Mouse (Mus musculus): ENCODE data around the gene Sdccag8.

The Sdccag8 gene

GRCm38 (mm10) chr1:177012774-177013173, 198.3 kb downstream of the Sdccag8 start:
- no peak for DNase-seq (ENCODE audit: low spot score)

- no peak for DNase-seq (ENCODE audit: low spot score)
Measured at GRCm38 (mm10) chr1:177013313-177013712, 198.9 kb downstream of the Sdccag8 start.

GRCm38 (mm10) chr1:177013776-177014175, 199.3 kb downstream of the Sdccag8 start:
- no peak for DNase-seq (ENCODE audit: low spot score)

DNA sequence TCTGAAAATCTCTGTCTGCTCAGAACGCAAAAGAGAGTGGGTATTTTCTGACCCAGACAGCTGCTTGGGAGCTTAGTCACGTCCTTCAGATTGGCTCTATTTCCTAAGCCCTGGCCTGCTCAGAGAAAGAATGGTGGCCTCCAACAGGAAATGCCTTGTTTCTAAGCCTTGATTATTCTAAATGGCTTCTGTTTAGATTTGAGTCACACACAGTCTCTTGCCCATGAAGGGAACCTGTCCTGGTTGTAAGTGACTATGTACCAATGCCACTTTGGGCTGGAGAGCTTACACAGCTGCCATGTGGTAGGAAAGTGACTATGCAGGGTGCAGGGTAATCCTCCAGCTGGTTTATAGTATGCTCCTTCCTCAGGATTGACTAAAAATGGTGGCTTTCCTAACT, 199.9 kb downstream of the Sdccag8 start:
- no peak for DNase-seq (ENCODE audit: low spot score)

- DNase-seq (ENCODE audit: low spot score) = no peak
Measured at GRCm38 (mm10) chr1:177014921-177015439, 200.5 kb downstream of the Sdccag8 start.

DNA sequence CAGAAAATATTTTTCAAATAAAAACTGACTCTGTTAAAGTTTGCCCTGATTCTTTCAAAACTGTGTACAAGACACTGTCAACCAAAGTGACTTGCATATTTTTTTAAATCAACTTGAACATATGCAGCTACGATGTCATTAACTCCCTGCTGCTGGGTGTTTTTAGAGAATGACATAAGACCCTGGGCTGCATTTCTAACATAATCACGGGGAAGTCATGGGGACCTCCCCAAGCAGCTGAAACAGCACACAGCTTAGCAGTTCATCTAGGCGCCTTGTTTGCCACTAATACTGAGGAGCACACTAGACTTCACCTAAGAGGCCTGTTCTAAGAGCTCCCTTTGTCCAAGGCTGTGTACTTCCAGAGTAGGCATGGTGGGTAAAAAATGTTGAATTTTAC, 201.5 kb downstream of the Sdccag8 start:
- no peak for DNase-seq (ENCODE audit: low spot score)

DNA sequence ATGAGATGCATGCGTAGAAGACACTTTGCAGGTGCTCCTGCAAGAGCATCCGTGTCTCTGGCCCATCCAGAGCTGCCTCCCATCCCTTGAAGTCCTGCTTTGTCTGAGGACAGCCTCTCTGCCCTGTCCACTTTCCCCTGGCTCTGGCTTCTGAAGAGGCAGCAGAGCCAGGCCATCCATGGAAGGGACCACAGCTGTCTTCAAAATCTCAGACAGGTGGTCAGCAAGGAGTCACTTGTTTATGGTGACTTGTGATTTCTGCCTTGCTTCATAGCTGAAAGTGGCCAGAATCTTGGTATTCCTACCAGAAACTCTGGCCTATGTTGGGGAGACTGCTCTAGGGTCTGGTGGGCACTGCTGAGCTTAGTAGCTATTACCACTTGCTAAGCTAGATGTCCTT, 202.3 kb downstream of the Sdccag8 start:
- DNase-seq (ENCODE audit: low spot score) = no peak

DNA sequence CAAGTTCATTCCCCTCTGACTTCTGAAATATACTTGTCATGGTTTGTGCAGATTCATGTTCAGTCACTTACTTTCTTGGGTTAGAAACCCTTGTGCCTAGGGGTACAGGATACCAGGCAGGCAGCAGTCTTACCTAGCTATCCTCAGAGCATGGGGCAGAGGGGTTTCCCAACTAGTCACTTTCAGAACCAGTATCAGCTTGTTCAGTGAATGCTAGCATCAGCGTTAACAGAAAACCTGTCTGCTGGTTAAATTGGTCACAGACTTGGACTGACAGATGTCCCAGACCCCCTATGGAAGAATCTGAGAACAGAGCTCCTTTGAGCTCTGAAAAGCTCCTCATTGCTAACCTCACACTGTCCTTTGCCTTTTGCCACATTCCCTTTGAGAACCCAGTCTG, 204.3 kb downstream of the Sdccag8 start:
- no peak for DNase-seq (ENCODE audit: low spot score)

DNA sequence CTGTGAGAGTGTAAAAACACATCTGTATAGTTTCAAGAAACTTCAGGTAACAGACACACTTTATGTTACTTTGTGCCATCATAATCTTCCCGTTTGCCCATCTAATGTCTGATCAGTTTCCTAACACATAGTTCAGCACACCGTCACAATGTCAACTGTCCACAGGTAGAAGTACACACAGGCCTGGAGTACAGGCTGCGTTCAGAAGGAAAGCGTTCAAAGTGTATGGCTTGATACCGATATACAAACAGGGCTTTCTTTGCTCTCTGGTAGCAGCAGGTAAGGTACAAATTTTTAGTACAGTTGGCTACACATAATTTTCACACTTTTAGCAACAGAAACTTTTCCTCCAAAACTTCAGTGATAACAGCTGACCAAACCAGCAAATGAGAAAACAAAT, 205.2 kb downstream of the Sdccag8 start:
- no peak for DNase-seq (ENCODE audit: low spot score)

GRCm38 (mm10) chr1:177022751-177023150, 208.3 kb downstream of the Sdccag8 start:
- no peak for DNase-seq (ENCODE audit: low spot score)

DNA sequence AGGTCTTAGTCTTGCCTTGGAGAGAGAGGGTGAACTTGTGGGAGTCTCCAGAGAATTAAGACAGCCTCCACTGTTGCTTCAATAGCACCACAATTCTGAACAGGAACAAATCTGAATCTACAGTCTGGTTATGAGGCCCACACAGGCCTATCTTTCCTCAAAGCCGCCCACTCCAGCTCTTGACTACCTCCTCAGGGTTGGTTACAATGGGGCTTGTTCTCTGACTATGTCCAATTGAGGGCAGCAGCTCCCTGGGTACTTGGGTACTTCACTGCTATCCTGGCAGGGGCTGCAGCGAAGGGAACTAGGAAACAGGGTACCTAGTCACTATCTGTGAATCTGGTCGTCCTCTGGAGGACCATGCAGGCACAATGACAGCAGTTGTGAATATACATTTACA, 213.2 kb downstream of the Sdccag8 start:
- DNase-seq (ENCODE audit: low spot score) = no peak

DNA sequence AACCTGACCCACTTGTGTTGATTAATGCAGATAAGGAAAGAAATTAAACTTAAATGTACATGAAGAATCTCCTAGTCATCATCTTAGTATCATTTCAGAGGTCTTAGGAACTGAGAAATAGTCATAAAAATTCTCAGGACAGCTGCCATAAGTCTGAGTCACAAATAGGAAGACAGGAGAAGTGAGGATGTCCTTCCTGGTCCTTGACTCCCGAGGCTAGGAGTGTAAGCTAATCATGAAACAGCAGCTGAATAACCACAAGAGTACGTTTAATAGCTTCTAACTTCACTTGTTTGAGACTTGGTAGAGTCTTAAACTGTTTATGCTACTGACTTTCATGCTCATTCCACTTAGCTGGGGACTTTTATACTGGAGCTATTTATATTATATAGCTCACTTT, 214.6 kb downstream of the Sdccag8 start:
- DNase-seq (ENCODE audit: low spot score) = no peak

DNA sequence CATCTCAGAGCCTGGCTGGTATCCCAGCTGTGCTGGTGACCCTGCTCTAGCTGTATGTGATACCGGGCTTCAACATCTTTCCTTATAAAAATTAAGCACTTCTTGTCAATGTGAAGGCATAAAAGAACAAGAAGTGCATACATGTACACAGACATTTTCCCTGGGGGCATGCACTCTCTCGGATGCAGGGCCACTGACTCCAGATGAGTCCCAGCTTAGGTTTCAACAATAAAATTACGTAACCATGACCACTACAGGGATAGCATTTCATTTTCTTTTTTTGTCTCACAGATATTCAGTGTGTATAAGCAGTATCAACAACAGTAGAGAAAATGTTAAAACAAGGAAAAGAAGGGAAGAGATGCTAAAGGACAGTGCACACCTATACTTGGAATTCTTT, 216.2 kb downstream of the Sdccag8 start:
- DNase-seq (ENCODE audit: low spot score) = no peak

GRCm38 (mm10) chr1:177031196-177031595, 216.7 kb downstream of the Sdccag8 start:
- no peak for DNase-seq (ENCODE audit: low spot score)

DNA sequence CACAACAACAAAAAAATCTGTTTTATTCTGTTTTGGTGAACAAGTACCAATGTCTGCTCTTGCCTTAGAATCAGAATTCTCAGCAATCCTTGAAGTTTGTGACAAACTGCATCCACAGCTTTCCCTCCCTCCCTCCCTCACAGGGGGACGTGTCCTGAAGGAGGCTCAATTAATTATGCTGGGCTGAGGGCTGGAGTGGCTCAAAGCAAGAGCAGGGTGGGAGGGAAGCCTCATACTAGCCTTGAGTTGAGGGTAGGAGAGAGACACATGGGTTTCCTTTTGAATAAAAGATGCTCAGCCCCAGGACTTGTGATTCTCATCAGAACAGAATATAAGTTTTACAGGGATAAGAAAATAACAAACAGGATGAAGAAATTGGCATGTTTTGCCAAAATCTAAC, 217.8 kb downstream of the Sdccag8 start:
- no peak for DNase-seq (ENCODE audit: low spot score)

DNA sequence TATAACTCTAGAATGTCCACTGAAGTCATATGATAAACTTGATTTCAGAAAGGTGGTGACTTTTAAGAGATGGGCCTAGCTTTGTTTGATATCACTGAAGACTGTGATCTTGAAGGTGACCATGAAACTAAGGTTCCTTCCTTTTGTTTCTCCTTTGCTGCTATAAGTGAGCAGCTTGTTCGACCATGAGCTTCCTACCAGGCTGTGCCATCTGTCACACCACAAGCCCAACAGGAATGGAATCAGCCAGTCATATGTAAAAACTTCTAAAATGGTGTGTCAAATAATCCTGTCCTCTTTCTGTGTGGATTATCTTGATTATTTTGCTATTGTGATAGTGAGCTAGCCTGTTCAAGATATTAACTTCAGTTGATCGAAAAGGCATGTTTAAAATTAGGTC, 221.0 kb downstream of the Sdccag8 start:
- DNase-seq (ENCODE audit: low spot score) = no peak

DNA sequence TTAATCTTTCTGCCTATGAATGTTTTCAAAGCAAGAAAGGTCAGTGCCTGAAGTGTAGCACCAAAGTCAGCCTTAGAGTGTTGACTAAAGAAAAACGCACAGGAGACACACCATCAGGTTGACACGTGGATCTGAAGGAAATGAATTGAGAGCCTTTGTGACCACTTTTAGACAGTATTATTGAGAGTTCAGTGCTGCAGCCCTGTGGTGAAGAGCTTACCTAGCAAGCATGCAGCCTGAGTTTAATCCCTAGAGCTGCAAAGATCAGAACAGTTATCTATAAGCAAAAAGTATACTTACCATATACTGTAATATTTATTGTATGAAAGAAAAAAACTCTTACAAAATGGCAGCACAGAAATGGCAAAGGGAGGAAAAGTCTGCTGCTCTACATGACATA, 223.9 kb downstream of the Sdccag8 start:
- DNase-seq (ENCODE audit: low spot score) = no peak

- no peak for DNase-seq (ENCODE audit: low spot score)
Measured at GRCm38 (mm10) chr1:177039093-177039674, 224.7 kb downstream of the Sdccag8 start.

- no peak for DNase-seq (ENCODE audit: low spot score)
Measured at GRCm38 (mm10) chr1:177040058-177040457, 225.6 kb downstream of the Sdccag8 start.

DNA sequence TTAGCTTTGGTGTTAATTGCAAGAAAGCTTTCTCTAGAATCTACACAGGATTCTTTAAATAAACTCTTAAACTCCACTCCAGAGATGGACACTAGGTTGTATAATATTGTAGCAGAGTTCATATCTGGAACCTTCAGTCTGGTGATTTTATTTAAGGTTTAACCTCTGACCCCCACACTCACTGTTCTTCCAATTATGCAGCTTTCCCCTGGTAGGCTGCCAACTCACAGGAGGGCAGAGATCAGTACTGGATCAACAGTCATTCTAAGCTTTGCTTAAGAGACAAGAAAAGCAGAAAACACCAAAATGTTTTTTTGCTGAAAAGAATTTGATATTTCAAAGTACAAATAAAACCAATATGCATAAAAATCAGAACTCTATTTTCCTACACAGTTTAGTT, 231.4 kb downstream of the Sdccag8 start:
- no peak for DNase-seq (ENCODE audit: low spot score)

DNA sequence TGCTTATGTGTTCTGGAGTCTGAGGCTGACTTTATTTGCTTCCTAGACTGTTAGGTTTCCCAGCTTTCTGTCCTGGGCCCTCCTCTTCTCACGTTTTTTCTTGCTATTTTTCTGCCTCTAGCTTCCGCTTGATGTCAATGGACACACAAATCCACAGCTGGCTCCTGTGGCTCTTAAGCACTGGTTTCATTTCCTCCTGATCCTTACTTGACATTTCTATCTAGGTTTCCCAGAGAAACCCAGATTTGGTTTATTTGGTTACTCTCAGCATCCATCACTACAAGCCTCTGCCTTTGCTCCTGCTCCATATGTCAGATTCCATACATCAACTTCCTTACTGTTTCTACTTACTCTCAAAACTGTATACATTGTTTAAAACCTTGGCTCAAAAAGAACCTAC, 232.5 kb downstream of the Sdccag8 start:
- no peak for DNase-seq (ENCODE audit: low spot score)

DNA sequence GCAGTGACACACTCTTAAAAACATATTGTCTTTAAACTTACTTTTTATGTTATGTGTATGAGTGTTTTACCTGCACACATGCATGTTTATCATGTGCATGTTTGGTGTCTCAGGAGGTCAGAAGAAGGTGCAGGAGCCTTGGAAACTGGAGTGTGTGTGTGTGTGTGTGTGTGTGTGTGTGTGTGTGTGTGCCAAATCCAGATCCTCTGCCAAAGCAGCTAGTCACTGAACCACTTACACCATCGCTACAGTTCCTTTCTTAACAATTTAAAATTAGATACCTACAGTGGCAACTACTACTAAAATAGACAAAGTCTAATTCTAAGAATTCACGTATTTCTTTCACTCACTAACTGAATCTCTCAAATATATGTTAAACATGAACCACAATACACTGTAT, 234.3 kb downstream of the Sdccag8 start:
- DNase-seq (ENCODE audit: low spot score) = no peak

DNA sequence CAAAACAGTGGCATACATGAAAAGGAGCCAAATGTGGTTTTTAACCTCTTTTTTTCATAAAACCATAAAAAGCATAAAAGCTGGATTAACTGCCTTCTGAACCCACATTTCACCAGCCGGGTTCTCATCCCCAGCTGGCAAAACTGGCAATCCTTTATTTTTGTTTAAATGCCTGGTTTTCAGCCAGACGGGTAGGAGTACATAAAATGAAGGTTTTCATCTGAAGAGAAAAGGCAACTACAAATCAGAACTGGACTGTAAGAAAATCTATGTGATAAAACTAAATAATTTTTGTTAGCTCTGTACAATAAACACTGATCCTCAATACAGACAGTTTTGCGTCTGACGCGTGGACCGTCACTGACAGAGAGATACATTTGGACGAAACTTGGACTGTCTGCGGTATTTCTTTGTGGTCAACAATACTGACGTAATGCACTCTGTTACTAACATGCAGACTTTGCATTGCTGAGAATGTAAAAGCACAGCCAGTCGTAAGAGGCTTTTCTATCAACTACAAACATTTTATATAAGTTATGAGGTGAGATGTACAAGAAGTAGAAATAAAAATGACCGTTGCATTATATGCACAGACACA, 237.0 kb downstream of the Sdccag8 start:
- no peak for DNase-seq (ENCODE audit: low spot score)

- no peak for DNase-seq (ENCODE audit: low spot score)
Measured at GRCm38 (mm10) chr1:177054891-177055290, 240.4 kb downstream of the Sdccag8 start.

Measured in ovary, postnatal 14 days (tissue).